Mouse (Mus musculus) hindbrain, embryonic 15.5 days (tissue): Measurements from ENCODE around the gene Bahcc1. TPM values are rescaled to one million over a fixed set of nuclear protein-coding genes. Genes with fewer than 3 reads are reported as not detected.

Source experiments
- ATAC-seq: fragments of 200-750 bp; cut with Nextera tagmentation; 2 replicates; pipeline ENCODE4 v1.8.0; 2017; ENCODE audit warnings: low read depth, moderate number of reproducible peaks, moderate TSS enrichment; ENCODE audit not compliant: low FRiP score
- H3K27ac ChIP-seq: fragments of 300-500 bp; sonication (generic); replicated peaks from 2 replicates; pipeline ENCODE4 v1.5.1; 2015; ENCODE audit warnings: mild to moderate bottlenecking, inconsistent platforms
- H3K27me3 ChIP-seq: fragments of 300-500 bp; sonication (generic); 2 replicates; pipeline ENCODE4 v1.6.1; 2015; ENCODE audit warnings: control low read depth, inconsistent platforms
- H3K36me3 ChIP-seq: fragments of 300-500 bp; sonication (generic); 2 replicates; pipeline ENCODE4 v1.6.1; 2015; ENCODE audit warnings: control low read depth, inconsistent platforms
- H3K4me1 ChIP-seq: fragments of 300-500 bp; sonication (generic); replicated peaks from 2 replicates; pipeline ENCODE4 v1.6.1; 2015; ENCODE audit warnings: control low read depth, inconsistent platforms
- H3K4me2 ChIP-seq: fragments of 300-500 bp; sonication (generic); 2 replicates; pipeline ENCODE4 v1.6.1; 2015; ENCODE audit warnings: moderate library complexity, mild to moderate bottlenecking, inconsistent platforms
- H3K4me3 ChIP-seq: fragments of 300-500 bp; sonication (generic); 2 replicates; pipeline ENCODE4 v1.5.1; 2015; ENCODE audit warnings: mild to moderate bottlenecking, inconsistent platforms
- H3K9ac ChIP-seq: fragments of 300-500 bp; sonication (generic); 2 replicates; pipeline ENCODE4 v1.6.1; 2015; ENCODE audit warnings: inconsistent platforms
- H3K9me3 ChIP-seq: fragments of 300-500 bp; sonication (generic); 2 replicates; pipeline ENCODE4 v1.6.1; 2016; ENCODE audit warnings: control low read depth, inconsistent platforms
- WGBS: fragments of 180-500 bp; shearing (Covaris S2); methylation state at CpG from one replicate; pipeline ENCODE4 v1.1.7; 2015; 5-methylcytosine and 5-hydroxymethylcytosine counted together
- polyA plus RNA-seq: library from polyadenylated mRNA; unstranded; fragments of >200 nt; fragmentation: Nextera tagmentation; extraction: Ambion mirVana; gene quantifications from 2 replicates; pipeline ENCODE4 v1.2.1, GENCODE M21; 2015

Gene Bahcc1
- polyA plus RNA-seq, 1 experiment from 2014 or later: 11.5 TPM

- Histone ChIP-seq H3K4me3 (peak overlapping the region; percentile 82), H3K4me2 (peak overlapping the region; percentile 95), H3K4me1 (peaks cover 36% of the 10 kb centered on the region), H3K27ac (peak overlapping the region; percentile 95), H3K27me3 (no peaks in the 10 kb centered on the region), H3K9ac (peak overlapping the region; percentile 98), H3K36me3 (no peaks in the 10 kb centered on the region), H3K9me3 (no peaks in the 10 kb centered on the region)
- WGBS: under 1% methylated on average over 52 of the region's 52 CpGs
- ATAC-seq: no peak
Measured at GRCm38 (mm10) chr11:120234136-120234775, 1.5 kb downstream of the Bahcc1 start.

GRCm38 (mm10) chr11:120234776-120235181 lies 2.0 kb downstream of the Bahcc1 start:
- under 1% methylated on average over 35 of the region's 39 CpGs for whole genome bisulfite sequencing
- no peaks in the 10 kb centered on the region for H3K27me3 ChIP-seq
- H3K4me3 ChIP-seq: peak overlapping the region; percentile 82
- H3K27ac ChIP-seq: peak overlapping the region; percentile 95
- H3K36me3 ChIP-seq: no peaks in the 10 kb centered on the region
- peaks cover 36% of the 10 kb centered on the region for H3K4me1 ChIP-seq
- no peaks in the 10 kb centered on the region for H3K9me3 ChIP-seq
- peak overlapping the region; percentile 95 for H3K4me2 ChIP-seq
- ATAC-seq: no peak
- peak overlapping the region; percentile 98 for H3K9ac ChIP-seq

GRCm38 (mm10) chr11:120235385-120236113 lies 2.8 kb downstream of the Bahcc1 start:
- H3K4me2 ChIP-seq: peak overlapping the region; percentile 95
- H3K36me3 ChIP-seq: no peaks in the 10 kb centered on the region
- WGBS: under 1% methylated on average over 40 of the region's 40 CpGs
- peaks cover 37% of the 10 kb centered on the region for H3K4me1 ChIP-seq
- H3K27me3 ChIP-seq: no peaks in the 10 kb centered on the region
- H3K9ac ChIP-seq: peak overlapping the region; percentile 98
- ATAC-seq: no peak
- H3K27ac ChIP-seq: peak overlapping the region; percentile 99
- peak overlapping the region; percentile 82 for H3K4me3 ChIP-seq
- H3K9me3 ChIP-seq: no peaks in the 10 kb centered on the region

- Histone ChIP-seq H3K4me2 (peak overlapping the region; percentile 95), H3K27me3 (no peaks in the 10 kb centered on the region), H3K4me1 (peaks cover 42% of the 10 kb centered on the region), H3K27ac (peak overlapping the region; percentile 99), H3K36me3 (no peaks in the 10 kb centered on the region), H3K4me3 (peak overlapping the region; percentile 82), H3K9me3 (no peaks in the 10 kb centered on the region), H3K9ac (peak overlapping the region; percentile 98)
- ATAC-seq: no peak
- under 1% methylated on average over 12 of the region's 13 CpGs for WGBS
Measured at GRCm38 (mm10) chr11:120236114-120236437, 3.3 kb downstream of the Bahcc1 start.

GRCm38 (mm10) chr11:120236438-120237165 lies 3.9 kb downstream of the Bahcc1 start:
- no peaks in the 10 kb centered on the region for H3K36me3 ChIP-seq
- no peaks in the 10 kb centered on the region for H3K27me3 ChIP-seq
- peak overlapping the region; percentile 98 for H3K9ac ChIP-seq
- peak overlapping the region; percentile 82 for H3K4me3 ChIP-seq
- H3K4me2 ChIP-seq: peak overlapping the region; percentile 95
- no peaks in the 10 kb centered on the region for H3K9me3 ChIP-seq
- ATAC-seq: no peak
- H3K27ac ChIP-seq: peak overlapping the region; percentile 99
- under 1% methylated on average over 84 of the region's 96 CpGs for WGBS
- H3K4me1 ChIP-seq: peaks cover 47% of the 10 kb centered on the region

GRCm38 (mm10) chr11:120237166-120238131 lies 4.7 kb downstream of the Bahcc1 start:
- peak overlapping the region; percentile 82 for H3K4me3 ChIP-seq
- peak overlapping the region; percentile 98 for H3K9ac ChIP-seq
- H3K9me3 ChIP-seq: no peaks in the 10 kb centered on the region
- no peaks in the 10 kb centered on the region for H3K27me3 ChIP-seq
- no peaks in the 10 kb centered on the region for H3K36me3 ChIP-seq
- H3K4me1 ChIP-seq: peaks cover 47% of the 10 kb centered on the region
- no peak for ATAC-seq
- under 1% methylated on average over 85 of the region's 89 CpGs for WGBS
- peak overlapping the region; percentile 95 for H3K4me2 ChIP-seq
- peak overlapping the region; percentile 99 for H3K27ac ChIP-seq

- H3K4me2 ChIP-seq: peak overlapping the region; percentile 95
- H3K9me3 ChIP-seq: no peaks in the 10 kb centered on the region
- no peaks in the 10 kb centered on the region for H3K27me3 ChIP-seq
- 7% methylated on average over 8 of the region's 8 CpGs for WGBS
- H3K4me3 ChIP-seq: peak overlapping the region; percentile 82
- no peak for ATAC-seq
- peak overlapping the region; percentile 99 for H3K27ac ChIP-seq
- peak overlapping the region; percentile 98 for H3K9ac ChIP-seq
- H3K4me1 ChIP-seq: peaks cover 56% of the 10 kb centered on the region
- no peaks in the 10 kb centered on the region for H3K36me3 ChIP-seq
Measured at GRCm38 (mm10) chr11:120238306-120238705, 5.6 kb downstream of the Bahcc1 start.

GRCm38 (mm10) chr11:120238751-120239359 lies 6.1 kb downstream of the Bahcc1 start:
- WGBS: 4% methylated on average over 7 of the region's 8 CpGs
- H3K4me2 ChIP-seq: peak overlapping the region; percentile 95
- H3K27ac ChIP-seq: peak overlapping the region; percentile 99
- no peaks in the 10 kb centered on the region for H3K9me3 ChIP-seq
- H3K36me3 ChIP-seq: no peaks in the 10 kb centered on the region
- ATAC-seq: no peak
- H3K4me1 ChIP-seq: peaks cover 61% of the 10 kb centered on the region
- peak overlapping the region; percentile 98 for H3K9ac ChIP-seq
- no peaks in the 10 kb centered on the region for H3K27me3 ChIP-seq
- H3K4me3 ChIP-seq: peak overlapping the region; percentile 82

GRCm38 (mm10) chr11:120239581-120239991 lies 6.8 kb downstream of the Bahcc1 start:
- H3K9me3 ChIP-seq: no peaks in the 10 kb centered on the region
- no peaks in the 10 kb centered on the region for H3K27me3 ChIP-seq
- H3K36me3 ChIP-seq: no peaks in the 10 kb centered on the region
- peak overlapping the region; percentile 95 for H3K4me2 ChIP-seq
- peak overlapping the region; percentile 99 for H3K27ac ChIP-seq
- H3K4me3 ChIP-seq: peak overlapping the region; percentile 82
- H3K9ac ChIP-seq: peak overlapping the region; percentile 98
- WGBS: 7% methylated on average over 11 of the region's 11 CpGs
- no peak for ATAC-seq
- H3K4me1 ChIP-seq: peaks cover 68% of the 10 kb centered on the region

GRCm38 (mm10) chr11:120240206-120240605 lies 7.5 kb downstream of the Bahcc1 start:
- Histone ChIP-seq H3K4me1 (peaks cover 74% of the 10 kb centered on the region), H3K27me3 (no peaks in the 10 kb centered on the region), H3K27ac (peak overlapping the region; percentile 99), H3K4me2 (peak overlapping the region; percentile 95), H3K9ac (peak overlapping the region; percentile 98), H3K36me3 (no peaks in the 10 kb centered on the region), H3K9me3 (no peaks in the 10 kb centered on the region), H3K4me3 (peak overlapping the region; percentile 82)
- peak; percentile 57 for ATAC-seq
- WGBS: under 1% methylated on average over 10 of the region's 10 CpGs
